Mouse (Mus musculus) forebrain, embryonic 14.5 days (tissue): ENCODE data around the gene Epha4. TPM values are rescaled to one million over a fixed set of nuclear protein-coding genes. Genes with fewer than 3 reads are reported as not detected.

Experiments used
- ATAC-seq: fragments of 200-750 bp; cut with Nextera tagmentation; 2 replicates; pipeline ENCODE4 v1.8.0; 2017; ENCODE audit warnings: mild to moderate bottlenecking, moderate library complexity
- DNase-seq: peaks from one replicate; pipeline ENCODE4 v3.0.0-alpha.2; 2015; ENCODE audit warnings: low spot score
- H3K27ac ChIP-seq: fragments of 300-500 bp; sonication (generic); 2 replicates; pipeline ENCODE4 v1.5.1; 2014; ENCODE audit warnings: low read depth, mild to moderate bottlenecking, control low read depth, low read length, moderate library complexity
- H3K27me3 ChIP-seq: fragments of 300-500 bp; sonication (generic); replicated peaks from 2 replicates; pipeline ENCODE4 v1.6.1; 2014; ENCODE audit warnings: low read length, control low read depth, mixed read lengths; ENCODE audit not compliant: control insufficient read depth, insufficient read depth
- H3K36me3 ChIP-seq: fragments of 300-500 bp; sonication (generic); 2 replicates; pipeline ENCODE4 v1.6.1; 2014; ENCODE audit warnings: low read length, control low read depth; ENCODE audit not compliant: control insufficient read depth, insufficient read depth
- H3K4me1 ChIP-seq: fragments of 300-500 bp; sonication (generic); 2 replicates; pipeline ENCODE4 v1.6.1; 2014; ENCODE audit warnings: antibody characterized with exemption, low read length, control low read depth; ENCODE audit not compliant: control insufficient read depth, insufficient read depth
- H3K4me2 ChIP-seq: fragments of 300-500 bp; sonication (generic); 2 replicates; pipeline ENCODE4 v1.6.1; 2014; ENCODE audit warnings: mild to moderate bottlenecking, control low read depth, low read length
- H3K4me3 ChIP-seq: fragments of 300-500 bp; sonication (generic); 2 replicates; pipeline ENCODE4 v1.5.1; 2014; ENCODE audit warnings: low read depth, low read length, control low read depth
- H3K9ac ChIP-seq: fragments of 300-500 bp; sonication (generic); 2 replicates; pipeline ENCODE4 v1.6.1; 2014; ENCODE audit warnings: mild to moderate bottlenecking, low read length, control low read depth, moderate library complexity
- H3K9me3 ChIP-seq: fragments of 300-500 bp; sonication (generic); replicated peaks from 2 replicates; pipeline ENCODE4 v1.6.1; 2016; ENCODE audit warnings: low read length, control low read depth, mixed read lengths; ENCODE audit not compliant: control insufficient read depth
- WGBS: fragments of 180-500 bp; shearing (Covaris S2); extraction: QIAGEN DNeasy Blood & Tissue Kit; methylation state at CpG from one replicate; pipeline ENCODE4 v1.1.7; 2014; 5-methylcytosine and 5-hydroxymethylcytosine counted together
- polyA plus RNA-seq: library from polyadenylated mRNA; unstranded; fragments of >200 nt; fragmentation: Nextera tagmentation; extraction: Ambion mirVana; gene quantifications from 2 replicates; pipeline ENCODE4 v1.2.1, GENCODE M21; 2014

Epha4 gene
- polyA plus RNA-seq, 1 experiment from 2014 or later: 85.7 TPM

- DNase-seq (no peak), ATAC-seq (no peak)
- Histone ChIP-seq H3K4me1 (peaks cover 15% of the 10 kb centered on the region), H3K4me3 (no peak overlapping the region), H3K27me3 (no peaks in the 10 kb centered on the region), H3K36me3 (0 out of 2 replicates have a peak, but pooled peaks cover 4% of the 10 kb centered on the region), H3K9me3 (no peaks in the 10 kb centered on the region), H3K4me2 (no peak overlapping the region), H3K9ac (no peak overlapping the region), H3K27ac (no peak overlapping the region)
- 46% methylated on average over 12 of the region's 12 CpGs for WGBS
Observed at GRCm38 (mm10) chr1:77473446-77474376, 41.2 kb downstream of the Epha4 start.

DNA sequence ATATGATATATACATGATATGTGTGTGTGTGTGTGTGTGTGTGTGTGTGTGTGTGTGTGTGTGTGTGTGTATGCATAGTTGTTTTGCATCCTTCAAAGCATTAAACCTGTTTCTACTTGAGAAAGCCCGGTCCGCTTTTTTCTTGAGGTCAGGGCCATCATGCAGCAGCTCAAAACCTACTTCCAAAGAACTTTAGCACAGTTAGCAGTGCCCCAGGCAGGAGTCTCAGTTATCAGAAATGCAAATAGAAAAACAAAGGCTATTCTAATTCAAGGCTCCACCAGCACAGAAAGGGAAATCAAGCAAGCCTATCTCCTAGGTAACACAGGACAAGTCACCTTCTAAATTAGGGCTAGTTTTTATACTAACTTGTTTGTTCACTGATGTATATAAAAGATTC lies 42.3 kb downstream of the Epha4 start:
- H3K4me2 ChIP-seq: no peak overlapping the region
- DNase-seq (no peak), ATAC-seq (no peak)
- 43% methylated on average over 2 of the region's 2 CpGs for WGBS
- H3K4me3 ChIP-seq: no peak overlapping the region
- peaks cover 15% of the 10 kb centered on the region for H3K4me1 ChIP-seq
- H3K9ac ChIP-seq: no peak overlapping the region
- H3K9me3 ChIP-seq: no peaks in the 10 kb centered on the region
- no peak overlapping the region for H3K27ac ChIP-seq
- 0 out of 2 replicates have a peak, but pooled peaks cover 4% of the 10 kb centered on the region for H3K36me3 ChIP-seq
- no peaks in the 10 kb centered on the region for H3K27me3 ChIP-seq

DNA sequence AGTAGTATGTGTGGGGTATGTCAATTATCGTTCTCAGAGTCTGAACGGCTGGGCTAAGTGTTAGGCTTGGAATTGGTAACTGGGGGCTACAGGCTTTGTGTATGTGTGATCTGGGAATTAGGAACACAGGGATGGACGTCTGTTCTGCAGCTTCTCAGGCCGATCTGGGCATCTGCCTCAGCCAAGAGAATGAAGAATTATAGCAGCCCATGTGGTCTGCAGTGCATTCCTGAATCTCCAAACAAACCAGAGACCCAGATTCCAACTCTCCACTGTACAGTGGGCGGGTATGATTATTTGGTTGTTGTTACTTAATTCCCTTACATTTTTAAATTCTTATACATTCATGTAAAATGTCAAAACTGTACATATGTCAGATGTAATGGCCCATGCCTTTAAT lies 43.4 kb downstream of the Epha4 start:
- no peaks in the 10 kb centered on the region for H3K9me3 ChIP-seq
- DNase-seq (no peak), ATAC-seq (no peak)
- H3K4me1 ChIP-seq: peaks cover 15% of the 10 kb centered on the region
- WGBS: 64% methylated on average over 5 of the region's 5 CpGs
- no peak overlapping the region for H3K4me3 ChIP-seq
- H3K4me2 ChIP-seq: no peak overlapping the region
- no peaks in the 10 kb centered on the region for H3K27me3 ChIP-seq
- H3K36me3 ChIP-seq: peaks cover 7% of the 10 kb centered on the region; the same call in 1 of the 2 replicates
- no peak overlapping the region for H3K27ac ChIP-seq
- no peak overlapping the region for H3K9ac ChIP-seq

DNA sequence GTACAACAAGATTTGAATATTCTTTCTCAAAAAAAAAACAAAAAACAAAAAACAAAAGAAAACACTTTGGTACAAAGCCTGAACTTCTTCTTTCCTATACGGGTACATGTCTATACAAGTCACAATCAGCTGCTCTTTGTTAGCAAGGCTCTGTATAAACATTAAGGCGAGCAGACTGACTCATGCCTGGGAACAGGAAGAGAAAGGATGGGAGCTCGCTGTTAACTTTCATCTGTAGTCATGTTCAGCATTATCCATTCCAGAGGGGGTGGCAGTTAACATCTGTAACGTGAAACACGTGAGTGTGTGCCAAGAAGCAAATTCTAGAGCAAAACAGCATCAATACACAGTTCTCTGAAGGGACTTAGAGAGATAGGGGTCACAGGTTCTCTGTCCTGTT lies 43.9 kb downstream of the Epha4 start:
- Histone ChIP-seq H3K9ac (no peak overlapping the region), H3K4me3 (no peak overlapping the region), H3K27ac (no peak overlapping the region), H3K36me3 (peaks cover 3% of the 10 kb centered on the region; the same call in 1 of the 2 replicates), H3K4me2 (no peak overlapping the region), H3K27me3 (no peaks in the 10 kb centered on the region), H3K9me3 (no peaks in the 10 kb centered on the region), H3K4me1 (peaks cover 15% of the 10 kb centered on the region)
- 54% methylated on average over 5 of the region's 5 CpGs for WGBS
- DNase-seq: no peak
- ATAC-seq: no peak

GRCm38 (mm10) chr1:77468717-77469314 lies 46.1 kb downstream of the Epha4 start:
- Histone ChIP-seq H3K9me3 (no peaks in the 10 kb centered on the region), H3K9ac (no peak overlapping the region), H3K4me3 (no peak overlapping the region), H3K4me1 (peaks cover 8% of the 10 kb centered on the region), H3K4me2 (no peak overlapping the region), H3K36me3 (peaks cover 3% of the 10 kb centered on the region; the same call in 1 of the 2 replicates), H3K27ac (no peak overlapping the region), H3K27me3 (no peaks in the 10 kb centered on the region)
- 79% methylated on average over 5 of the region's 5 CpGs for WGBS
- no peak for ATAC-seq
- DNase-seq: no peak

DNA sequence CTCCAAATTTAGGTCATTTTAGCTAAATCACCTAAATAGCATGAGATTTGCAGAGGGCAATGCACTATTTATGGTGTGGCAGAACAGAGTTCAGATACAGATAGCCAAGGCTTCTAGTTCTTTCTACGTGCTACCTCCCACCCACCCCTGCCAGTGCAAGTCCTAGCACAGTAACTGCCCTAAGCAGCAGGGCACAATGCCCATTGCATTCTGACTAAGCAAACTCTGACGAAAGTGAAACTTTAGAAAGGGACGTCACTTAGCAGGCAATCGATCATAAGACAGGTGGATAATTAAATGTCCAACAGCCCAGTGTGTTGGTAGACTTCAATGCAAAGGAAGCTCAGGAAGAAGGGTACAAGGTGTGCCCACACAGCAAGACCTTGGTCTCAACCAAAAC lies 49.4 kb downstream of the Epha4 start:
- 81% methylated on average over 4 of the region's 4 CpGs for WGBS
- Histone ChIP-seq H3K36me3 (peaks cover 3% of the 10 kb centered on the region; the same call in 1 of the 2 replicates), H3K9me3 (no peaks in the 10 kb centered on the region), H3K4me1 (peaks cover 7% of the 10 kb centered on the region; the same call in 1 of the 2 replicates), H3K9ac (no peak overlapping the region), H3K4me2 (no peak overlapping the region), H3K4me3 (no peak overlapping the region), H3K27me3 (no peaks in the 10 kb centered on the region), H3K27ac (no peak overlapping the region)
- no peak for DNase-seq
- ATAC-seq: no peak

DNA sequence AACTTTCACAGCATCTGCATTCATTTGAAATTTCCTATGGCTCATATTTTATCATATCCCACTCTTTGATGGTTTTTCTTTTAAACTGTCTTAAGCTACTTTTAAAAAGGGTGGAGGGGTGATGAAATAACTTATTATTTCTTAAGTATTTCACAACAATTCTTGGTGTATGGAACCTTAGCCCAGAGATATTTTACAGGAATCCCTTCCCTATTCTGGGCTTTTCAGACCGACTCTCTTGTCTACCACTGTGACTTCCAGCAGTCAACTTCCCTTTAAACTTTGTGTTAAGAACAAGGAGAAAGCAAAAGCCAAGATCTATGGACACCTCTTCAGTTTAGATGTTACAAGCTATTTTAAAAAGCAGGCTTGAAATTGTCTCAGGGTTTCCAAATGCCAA lies 50.8 kb downstream of the Epha4 start:
- H3K9me3 ChIP-seq: no peaks in the 10 kb centered on the region
- peaks cover 7% of the 10 kb centered on the region; the same call in 1 of the 2 replicates for H3K4me1 ChIP-seq
- no peak for DNase-seq
- H3K9ac ChIP-seq: no peak overlapping the region
- H3K4me3 ChIP-seq: no peak overlapping the region
- 71% methylated on average over 1 of the region's 1 CpGs for WGBS
- H3K27me3 ChIP-seq: no peaks in the 10 kb centered on the region
- no peak overlapping the region for H3K4me2 ChIP-seq
- H3K36me3 ChIP-seq: peaks cover 3% of the 10 kb centered on the region; the same call in 1 of the 2 replicates
- no peak overlapping the region for H3K27ac ChIP-seq
- no peak for ATAC-seq

- no peak overlapping the region for H3K9ac ChIP-seq
- peaks cover 3% of the 10 kb centered on the region; the same call in 1 of the 2 replicates for H3K36me3 ChIP-seq
- H3K9me3 ChIP-seq: no peaks in the 10 kb centered on the region
- H3K4me1 ChIP-seq: peaks cover 14% of the 10 kb centered on the region; the same call in 1 of the 2 replicates
- no peak for DNase-seq
- ATAC-seq: peak; percentile 16; the same call in 1 of the 2 replicates
- H3K27me3 ChIP-seq: no peaks in the 10 kb centered on the region
- 6% methylated on average over 3 of the region's 3 CpGs for WGBS
- no peak overlapping the region for H3K4me3 ChIP-seq
- H3K4me2 ChIP-seq: no peak overlapping the region
- no peak overlapping the region for H3K27ac ChIP-seq
Observed at GRCm38 (mm10) chr1:77461877-77462615, 52.8 kb downstream of the Epha4 start.
